Mouse (Mus musculus): Measurements from ENCODE around the gene Npl. TPM values are rescaled to one million over a fixed set of nuclear protein-coding genes. Genes with fewer than 3 reads are reported as not detected.
"Not testable (repeated sequence)": the region's sequence is repeated elsewhere in the genome, so short reads cannot be mapped to it uniquely, and the experiment has no call there.

The Npl gene
- polyA plus RNA-seq, 1 experiment: 3.6 TPM

DNA sequence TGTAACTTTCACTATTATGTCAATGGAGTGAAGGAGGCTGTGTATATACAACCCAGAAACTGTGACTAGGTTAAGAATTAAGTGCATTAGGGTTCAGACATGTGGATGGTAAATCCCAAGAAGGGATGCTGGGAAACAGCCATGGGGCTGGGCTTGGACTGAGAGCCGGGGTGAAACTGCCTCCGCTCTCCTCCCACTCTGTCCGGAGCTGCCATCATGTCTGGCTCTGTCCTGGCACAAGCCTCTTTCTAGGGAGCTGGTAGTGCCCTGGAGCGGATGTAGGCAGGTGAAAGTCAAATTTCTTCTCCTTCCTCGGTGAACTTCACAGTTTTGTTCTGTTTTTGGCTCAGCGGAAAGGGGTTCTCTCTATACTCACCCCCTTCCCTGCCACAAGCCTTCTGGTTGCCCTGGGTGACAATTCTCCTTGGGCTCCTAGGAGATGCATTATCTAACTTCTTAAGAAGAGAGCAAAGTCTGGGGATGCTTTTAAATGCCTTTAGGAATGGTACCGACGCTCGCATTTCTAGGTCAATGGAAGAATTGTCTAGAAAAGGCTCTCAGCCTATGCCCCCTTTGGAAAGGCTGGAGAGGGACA, 10.0 kb downstream of the Npl start:
- no peaks in the 10 kb centered on the region; the same call in 1 of the 2 replicates for H3K4me1 ChIP-seq (ENCODE audit: control insufficient read depth, insufficient read depth, low read length)
- no peak overlapping the region for H3K27ac ChIP-seq (ENCODE audit: control insufficient read depth, insufficient read depth, low read depth, low read length, poor library complexity)
- WGBS: 82% methylated on average over 9 of the region's 9 CpGs
- H3K4me3 ChIP-seq (replicated peaks; ENCODE audit: control insufficient read depth, low read depth, low read length): no peak overlapping the region
- TF ChIP-seq POLR2A (IDR thresholded peaks at IDR 0.05; ENCODE audit: borderline replicate concordance, control insufficient read depth, low read depth, low read length) (no peak), CTCF (IDR thresholded peaks at IDR 0.05; ENCODE audit: control insufficient read depth, insufficient read depth, low read length) (no peak)

DNA sequence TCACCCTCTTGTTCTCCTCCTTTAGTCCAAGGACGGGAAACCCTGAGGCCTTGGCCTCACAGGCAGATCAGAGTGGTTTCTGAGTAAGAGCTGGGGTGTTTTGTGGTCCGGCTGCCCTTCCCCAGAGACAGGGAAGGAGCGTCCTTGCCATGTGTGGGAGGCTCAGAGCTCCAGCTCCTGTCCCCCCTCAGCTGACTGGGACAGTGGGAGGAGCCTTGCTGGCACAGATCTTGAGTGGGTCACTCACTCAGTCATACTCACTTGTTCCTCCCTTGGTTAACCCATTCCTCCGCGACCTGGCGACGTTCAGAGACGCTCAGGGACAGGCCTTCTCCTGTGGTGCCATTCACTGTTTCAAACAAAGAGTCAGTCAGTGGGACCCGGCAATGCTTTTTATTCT, 14.2 kb downstream of the Npl start:
- TF ChIP-seq POLR2A (IDR thresholded peaks at IDR 0.05; ENCODE audit: borderline replicate concordance, control insufficient read depth, low read depth, low read length) (no peak), CTCF (IDR thresholded peaks at IDR 0.05; ENCODE audit: control insufficient read depth, insufficient read depth, low read length) (no peak)
- Histone ChIP-seq H3K27ac (ENCODE audit: control insufficient read depth, insufficient read depth, low read depth, low read length, poor library complexity) (no peak overlapping the region), H3K4me1 (ENCODE audit: control insufficient read depth, insufficient read depth, low read length) (no peaks in the 10 kb centered on the region), H3K4me3 (replicated peaks; ENCODE audit: control insufficient read depth, low read depth, low read length) (no peak overlapping the region)
- 81% methylated on average over 9 of the region's 9 CpGs for WGBS

DNA sequence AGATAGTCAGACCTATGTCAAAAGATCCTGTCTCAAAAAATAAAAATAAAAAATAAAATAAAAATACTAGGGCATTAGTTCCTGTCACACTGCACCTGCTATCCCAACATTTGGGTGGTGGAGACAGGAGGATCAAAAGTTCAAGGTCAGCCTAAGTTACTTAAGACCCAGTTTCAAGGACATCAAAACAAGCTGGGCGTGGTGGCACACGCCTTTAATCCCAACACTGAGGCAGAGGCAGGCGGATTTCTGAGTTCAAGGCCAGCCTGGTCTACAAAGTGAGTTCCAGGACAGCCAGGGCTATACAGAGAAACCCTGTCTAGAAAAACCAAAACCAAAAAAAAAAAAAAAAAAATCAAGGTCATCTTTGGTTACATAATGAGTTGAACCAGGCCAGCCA, 16.9 kb downstream of the Npl start:
- H3K4me3 ChIP-seq (replicated peaks; ENCODE audit: control insufficient read depth, low read depth, low read length); H3K4me1 ChIP-seq (ENCODE audit: control insufficient read depth, insufficient read depth, low read length); H3K27ac ChIP-seq (ENCODE audit: control insufficient read depth, insufficient read depth, low read depth, low read length, poor library complexity): not testable (repeated sequence)
- WGBS: 75% methylated on average over 3 of the region's 3 CpGs

DNA sequence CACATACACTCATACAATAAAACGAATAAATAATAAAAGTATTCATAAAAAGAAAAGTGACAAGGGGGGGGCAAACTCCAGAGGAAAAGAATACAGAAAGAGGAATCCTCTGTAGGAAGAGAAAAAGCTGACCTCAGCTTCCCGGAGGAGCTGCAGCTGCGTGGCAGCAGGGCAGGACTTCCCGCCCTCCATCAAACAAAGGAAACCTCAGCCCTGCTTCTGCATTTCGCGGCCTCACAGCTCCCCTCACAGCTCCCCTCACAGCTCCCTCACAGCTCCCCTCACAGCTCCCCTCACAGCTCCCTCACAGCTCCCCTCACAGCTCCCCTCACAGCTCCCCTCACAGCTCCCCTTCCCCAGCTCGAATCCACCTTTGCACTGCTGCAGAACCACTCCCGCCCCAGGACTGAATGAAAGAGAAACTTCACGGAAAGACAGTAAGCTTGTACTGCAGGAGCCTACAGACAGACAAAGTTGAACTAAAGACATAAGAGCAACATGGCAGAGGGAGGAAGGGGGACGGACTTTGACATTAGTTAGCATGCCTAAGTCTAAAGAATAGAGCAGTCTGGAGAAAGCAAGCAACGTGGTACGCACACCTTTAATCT, 17.5 kb downstream of the Npl start:
- 11% methylated on average over 12 of the region's 12 CpGs for WGBS
- H3K4me1 ChIP-seq (ENCODE audit: control insufficient read depth, insufficient read depth, low read length): no peaks in the 10 kb centered on the region
- H3K4me3 ChIP-seq (replicated peaks; ENCODE audit: control insufficient read depth, low read depth, low read length): no peak overlapping the region
- no peak for TF ChIP-seq POLR2A (IDR thresholded peaks at IDR 0.05; ENCODE audit: borderline replicate concordance, control insufficient read depth, low read depth, low read length)
- no peak overlapping the region for H3K27ac ChIP-seq (ENCODE audit: control insufficient read depth, insufficient read depth, low read depth, low read length, poor library complexity)

DNA sequence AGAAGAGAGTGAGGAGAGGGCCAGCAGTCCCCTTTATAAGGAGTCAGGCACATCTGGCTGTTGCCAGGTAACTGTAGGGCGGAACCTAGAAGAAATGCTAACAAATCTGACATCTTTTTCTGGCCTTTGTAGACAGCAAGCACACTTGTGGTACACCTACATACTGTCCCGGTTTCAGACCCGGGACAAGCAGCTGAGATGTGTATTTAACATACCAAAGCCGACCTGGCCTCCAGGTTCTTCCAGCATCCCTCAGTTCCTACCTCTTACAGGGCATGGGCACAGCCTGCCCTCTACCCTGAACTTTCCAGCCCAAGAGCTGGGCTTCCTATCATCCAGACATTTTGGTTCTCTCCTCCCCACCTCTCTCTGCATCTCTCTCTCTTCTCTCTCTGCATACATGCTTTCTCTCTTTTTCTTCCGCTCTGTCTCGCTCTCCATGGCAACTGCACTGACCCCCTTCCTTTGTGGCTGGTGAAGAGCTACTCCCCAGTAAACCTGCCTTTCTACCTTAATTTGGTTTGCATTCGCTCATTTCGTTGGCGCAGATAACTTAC, 18.1 kb downstream of the Npl start:
- Histone ChIP-seq H3K4me3 (replicated peaks; ENCODE audit: control insufficient read depth, low read depth, low read length) (no peak overlapping the region), H3K27ac (ENCODE audit: control insufficient read depth, insufficient read depth, low read depth, low read length, poor library complexity) (no peak overlapping the region), H3K4me1 (ENCODE audit: control insufficient read depth, insufficient read depth, low read length) (no peaks in the 10 kb centered on the region)
- WGBS: 29% methylated on average over 9 of the region's 9 CpGs
- TF ChIP-seq CTCF (IDR thresholded peaks at IDR 0.05; ENCODE audit: control insufficient read depth, insufficient read depth, low read length): no peak
- no peak for TF ChIP-seq POLR2A (IDR thresholded peaks at IDR 0.05; ENCODE audit: borderline replicate concordance, control insufficient read depth, low read depth, low read length)

DNA sequence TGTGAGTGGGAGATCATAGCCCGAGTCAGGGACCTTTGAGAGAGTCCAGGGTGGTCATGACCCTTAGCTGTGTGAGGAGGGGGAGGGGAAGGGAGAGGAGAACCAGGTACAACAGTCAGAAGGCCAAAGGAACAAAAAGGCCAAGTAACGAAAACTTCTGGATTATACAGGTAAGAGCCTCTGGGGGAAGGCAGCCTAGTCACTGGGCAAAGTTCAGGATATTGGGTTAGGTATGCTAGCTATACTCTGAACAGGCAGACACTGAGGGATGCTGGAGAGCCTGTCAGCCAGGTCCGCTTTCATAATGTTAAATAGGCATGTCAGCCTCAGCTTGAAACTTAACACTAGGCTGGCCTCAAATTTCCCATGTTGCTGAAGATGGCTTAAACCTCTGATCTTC, 27.7 kb downstream of the Npl start:
- 64% methylated on average over 3 of the region's 3 CpGs for WGBS
- Histone ChIP-seq H3K4me3 (replicated peaks; ENCODE audit: control insufficient read depth, low read depth, low read length) (no peak overlapping the region), H3K27ac (ENCODE audit: control insufficient read depth, insufficient read depth, low read depth, low read length, poor library complexity) (no peak overlapping the region), H3K4me1 (ENCODE audit: control insufficient read depth, insufficient read depth, low read length) (no peaks in the 10 kb centered on the region)
- TF ChIP-seq POLR2A (IDR thresholded peaks at IDR 0.05; ENCODE audit: borderline replicate concordance, control insufficient read depth, low read depth, low read length) (no peak), CTCF (IDR thresholded peaks at IDR 0.05; ENCODE audit: control insufficient read depth, insufficient read depth, low read length) (no peak)

DNA sequence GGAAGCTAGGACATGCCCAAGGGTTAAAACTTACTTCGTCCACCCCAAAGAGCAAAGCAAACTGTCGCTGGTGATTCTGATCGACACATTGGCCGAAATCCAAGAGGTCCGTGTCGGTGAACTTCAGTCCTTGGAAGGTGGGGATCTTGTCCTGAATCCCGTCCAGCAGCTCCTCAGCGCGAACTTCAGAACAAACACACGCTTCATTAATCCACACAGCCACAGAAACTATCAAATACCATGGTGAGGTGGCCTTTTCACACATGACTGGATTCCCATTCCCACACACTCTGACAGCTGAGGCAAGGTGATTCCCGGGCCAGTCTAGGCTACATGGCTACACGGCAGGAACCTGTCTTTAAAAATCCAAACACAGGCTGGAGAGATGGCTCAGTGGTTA, 34.5 kb downstream of the Npl start:
- Histone ChIP-seq H3K27ac (ENCODE audit: control insufficient read depth, insufficient read depth, low read depth, low read length, poor library complexity) (no peak overlapping the region), H3K4me1 (ENCODE audit: control insufficient read depth, insufficient read depth, low read length) (no peaks in the 10 kb centered on the region), H3K4me3 (replicated peaks; ENCODE audit: control insufficient read depth, low read depth, low read length) (no peak overlapping the region)
- 89% methylated on average over 12 of the region's 12 CpGs for WGBS
- TF ChIP-seq CTCF (IDR thresholded peaks at IDR 0.05; ENCODE audit: control insufficient read depth, insufficient read depth, low read length): no peak
- no peak for TF ChIP-seq POLR2A (IDR thresholded peaks at IDR 0.05; ENCODE audit: borderline replicate concordance, control insufficient read depth, low read depth, low read length)

DNA sequence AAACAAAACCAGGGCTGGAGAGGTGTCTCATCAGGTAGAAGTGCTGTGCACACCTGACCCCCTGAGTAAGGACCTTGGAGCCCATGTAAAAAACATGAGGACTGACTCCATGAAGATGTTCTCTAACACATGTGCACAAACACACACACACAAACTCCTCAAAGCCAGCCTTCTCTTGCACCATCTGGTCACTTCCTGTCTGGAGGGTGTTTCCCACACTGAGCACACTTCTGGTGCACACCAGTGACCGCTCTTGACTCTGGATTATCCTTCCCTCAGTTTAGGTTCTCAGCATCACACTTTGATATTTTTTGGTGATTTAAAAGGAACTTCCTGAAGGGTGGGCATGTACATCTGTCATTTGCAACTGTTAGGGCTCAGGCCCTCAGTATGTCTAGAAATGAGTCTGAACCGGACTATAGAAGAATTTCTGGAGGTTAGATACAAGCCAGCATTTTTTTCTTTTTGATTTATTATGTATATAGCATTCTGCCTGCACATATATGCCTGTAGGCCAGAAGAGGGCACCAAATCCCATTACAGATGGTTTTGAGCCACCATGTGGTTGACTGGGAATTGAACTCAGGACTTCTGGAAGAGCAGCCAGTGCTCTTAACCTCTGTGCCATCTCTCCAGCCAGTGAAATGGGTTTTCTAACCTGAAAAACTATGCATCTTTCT, 39.4 kb downstream of the Npl start:
- Histone ChIP-seq H3K4me1 (ENCODE audit: control insufficient read depth, insufficient read depth, low read length) (no peaks in the 10 kb centered on the region), H3K27ac (ENCODE audit: control insufficient read depth, insufficient read depth, low read depth, low read length, poor library complexity) (no peak overlapping the region), H3K4me3 (replicated peaks; ENCODE audit: control insufficient read depth, low read depth, low read length) (no peak overlapping the region)
- 62% methylated on average over 2 of the region's 2 CpGs for WGBS
- TF ChIP-seq POLR2A (IDR thresholded peaks at IDR 0.05; ENCODE audit: borderline replicate concordance, control insufficient read depth, low read depth, low read length) (no peak), CTCF (IDR thresholded peaks at IDR 0.05; ENCODE audit: control insufficient read depth, insufficient read depth, low read length) (no peak)

DNA sequence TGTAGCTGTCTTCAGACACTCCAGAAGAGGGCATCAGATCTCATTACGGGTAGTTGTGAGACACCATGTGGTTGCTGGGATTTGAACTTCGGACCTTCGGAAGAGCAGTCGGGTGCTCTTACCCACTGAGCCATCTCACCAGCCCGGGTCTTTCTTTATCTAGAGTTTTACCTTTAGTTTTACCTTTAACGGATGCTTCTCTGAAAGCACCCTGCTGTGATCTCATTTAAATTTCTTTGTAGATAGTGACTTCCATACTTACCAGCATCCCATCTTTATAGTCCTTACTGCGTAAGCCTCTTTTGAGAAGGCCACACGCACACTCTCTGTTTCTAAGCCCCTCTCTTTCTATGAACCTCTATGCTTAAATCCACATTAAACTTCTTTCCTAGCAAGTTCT, 40.3 kb downstream of the Npl start:
- WGBS: 85% methylated on average over 8 of the region's 8 CpGs
- not testable (repeated sequence) for H3K4me3 ChIP-seq (replicated peaks; ENCODE audit: control insufficient read depth, low read depth, low read length); H3K4me1 ChIP-seq (ENCODE audit: control insufficient read depth, insufficient read depth, low read length); H3K27ac ChIP-seq (ENCODE audit: control insufficient read depth, insufficient read depth, low read depth, low read length, poor library complexity)
